Mouse (Mus musculus): ENCODE measurements around the gene Slc17a9. TPM values are rescaled to one million over a fixed set of nuclear protein-coding genes. Genes with fewer than 3 reads are reported as not detected.

Gene Slc17a9
- total RNA-seq, 2 experiments from 2014 or later = 0.28 to 0.67 TPM

DNA sequence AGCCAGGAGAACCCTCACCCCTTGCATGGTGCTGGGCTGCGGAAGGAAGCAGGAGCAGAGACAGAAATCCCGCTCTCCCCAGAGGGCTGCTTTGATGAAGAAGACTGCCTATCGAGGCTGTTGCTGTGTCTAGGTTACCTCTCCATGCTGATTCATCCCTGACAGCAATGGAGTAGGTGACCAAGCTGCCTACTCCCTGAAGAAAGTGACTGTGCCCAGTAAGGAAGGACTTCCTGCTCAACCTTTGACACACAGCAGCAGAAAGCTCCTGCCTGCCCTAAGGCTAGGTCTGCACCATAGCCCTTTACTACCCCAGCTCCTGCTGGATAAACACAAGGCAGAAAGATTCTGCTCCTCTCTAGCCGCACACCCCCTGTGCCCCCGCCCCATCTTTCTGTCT is 23.8 kb downstream of the Slc17a9 start:
- DNase-seq (ENCODE audit: low spot score in 2 of 2) = no peak

DNA sequence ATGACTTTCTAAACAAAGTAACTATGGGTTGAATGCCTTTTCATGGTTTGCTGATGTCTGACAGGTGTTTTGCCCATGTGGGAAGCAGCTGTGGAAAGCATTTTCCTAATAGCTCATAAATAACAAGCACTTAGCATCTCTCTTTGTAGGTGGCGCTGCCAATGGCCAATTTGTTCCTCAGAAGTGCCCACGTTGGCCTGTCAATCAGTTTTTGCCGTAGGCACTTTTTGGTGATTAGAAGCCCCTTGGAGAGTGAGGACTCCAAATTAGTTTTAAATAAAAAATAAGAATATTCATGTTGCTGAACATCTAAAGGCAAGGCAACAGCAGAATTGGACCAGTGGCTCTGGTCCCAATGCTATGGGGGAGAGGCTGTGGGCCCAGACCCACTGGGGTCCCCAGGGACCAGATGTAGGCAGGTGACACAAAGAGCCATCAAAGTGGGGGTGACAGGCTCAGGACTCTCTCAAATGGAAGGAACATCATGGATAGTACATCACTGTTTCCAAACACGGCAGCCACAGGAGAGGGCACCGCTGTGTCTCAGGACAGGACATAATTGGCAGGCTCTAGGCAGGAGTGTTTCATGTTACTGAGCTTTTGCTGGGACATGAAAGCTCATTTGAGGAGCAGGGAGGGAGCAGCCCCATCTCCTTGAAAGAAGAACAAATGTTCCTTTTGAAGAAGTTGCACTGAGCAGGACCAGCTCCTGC is 30.1 kb downstream of the Slc17a9 start:
- no peak for DNase-seq (ENCODE audit: low spot score in 2 of 2)

DNA sequence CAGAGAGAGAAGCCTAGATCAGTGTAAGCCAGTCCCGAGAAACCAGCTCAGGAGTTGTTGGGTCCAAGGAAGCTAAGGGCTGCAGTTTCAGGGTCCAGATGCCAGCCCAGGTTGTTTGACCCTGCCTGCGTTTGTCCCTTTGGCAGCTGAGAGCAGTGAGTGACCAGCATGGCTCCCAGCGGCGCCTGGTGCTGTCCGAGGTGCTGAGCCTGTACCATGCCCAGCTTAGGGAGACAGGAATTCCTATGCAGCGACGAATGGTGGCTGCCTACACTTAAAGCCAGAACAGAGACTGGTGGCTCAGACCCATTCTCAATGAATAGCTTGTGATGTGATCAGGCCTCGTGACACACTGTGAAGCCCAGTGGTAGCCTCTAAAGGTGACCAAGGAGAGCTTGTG is 30.8 kb downstream of the Slc17a9 start:
- no peak for DNase-seq (ENCODE audit: low spot score in 2 of 2)

DNA sequence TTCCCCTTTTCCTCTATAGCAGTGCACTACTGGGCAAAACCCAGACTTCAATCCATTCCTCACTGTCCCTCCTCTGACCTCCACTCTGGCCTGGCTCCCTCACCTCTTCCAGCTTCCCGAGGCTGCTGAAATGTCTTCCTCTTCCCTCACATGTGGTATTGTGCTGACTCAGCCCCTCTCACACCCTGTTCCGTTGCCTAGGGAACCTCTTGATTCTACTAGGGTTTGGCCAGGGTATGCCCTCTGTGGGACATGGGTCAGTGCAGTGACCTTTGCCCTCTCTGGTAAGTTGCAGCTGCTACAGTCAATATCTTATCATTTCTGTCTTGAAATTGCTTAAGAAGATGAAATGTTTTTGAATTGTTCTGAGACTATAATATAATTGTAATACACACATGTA is 31.7 kb downstream of the Slc17a9 start:
- DNase-seq (ENCODE audit: low spot score in 2 of 2) = no peak

DNA sequence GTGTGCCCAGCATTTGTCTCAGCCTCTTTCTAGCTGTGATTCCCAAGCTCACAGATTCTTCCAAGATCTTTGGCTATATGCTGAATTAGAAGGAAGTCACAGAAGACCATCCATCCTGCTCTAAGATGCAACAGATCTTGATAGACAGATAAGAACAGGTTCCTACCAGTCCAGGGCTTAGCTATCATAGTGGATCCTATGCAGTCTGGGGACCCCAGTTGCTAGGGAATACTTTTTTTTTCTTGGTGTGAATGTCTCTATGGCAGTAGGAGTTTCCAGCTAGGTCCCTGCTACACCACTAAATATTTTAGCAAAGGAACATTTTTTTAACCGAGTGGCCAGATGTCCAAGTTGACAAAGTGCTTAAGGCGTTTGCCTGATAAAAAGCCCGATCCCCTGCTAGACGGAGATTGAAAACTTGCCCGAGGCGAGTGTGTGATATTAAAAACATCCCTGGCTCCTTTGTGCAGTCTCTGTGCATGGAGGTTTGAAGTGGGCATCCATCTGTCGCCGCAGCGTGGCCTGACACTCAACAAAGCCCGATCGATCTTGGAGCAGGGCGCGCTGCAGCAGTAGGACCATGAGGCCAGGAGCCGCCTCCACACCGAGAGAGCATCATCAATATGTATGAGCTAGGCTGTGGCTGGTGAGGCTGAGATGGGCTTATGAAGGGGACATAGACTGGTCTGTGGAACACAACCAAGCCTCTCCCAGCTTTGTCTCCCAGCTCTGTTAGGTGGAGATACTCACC is 33.6 kb downstream of the Slc17a9 start:
- DNase-seq (ENCODE audit: low spot score in 2 of 2) = no peak

DNA sequence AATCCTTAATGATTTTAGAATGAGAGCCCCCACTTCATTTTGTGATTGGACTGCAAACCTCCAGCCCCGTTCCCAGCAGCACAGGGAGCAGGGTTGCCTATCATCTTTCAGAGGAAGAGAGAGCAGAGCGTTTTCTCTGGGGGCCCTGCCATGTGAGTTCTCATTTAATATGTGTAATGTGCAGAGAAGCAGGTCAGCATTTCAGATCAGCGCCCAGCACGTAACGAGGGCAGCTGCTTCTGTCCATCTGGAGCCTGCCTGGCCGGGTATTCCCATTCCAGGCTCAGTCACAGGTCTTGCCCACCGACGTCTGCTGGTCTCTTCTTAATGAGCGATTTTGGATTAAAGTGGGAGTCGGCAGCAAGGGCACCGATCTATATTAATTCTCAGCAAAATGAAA is 39.9 kb downstream of the Slc17a9 start:
- DNase-seq (ENCODE audit: low spot score in 2 of 2) = no peak

DNA sequence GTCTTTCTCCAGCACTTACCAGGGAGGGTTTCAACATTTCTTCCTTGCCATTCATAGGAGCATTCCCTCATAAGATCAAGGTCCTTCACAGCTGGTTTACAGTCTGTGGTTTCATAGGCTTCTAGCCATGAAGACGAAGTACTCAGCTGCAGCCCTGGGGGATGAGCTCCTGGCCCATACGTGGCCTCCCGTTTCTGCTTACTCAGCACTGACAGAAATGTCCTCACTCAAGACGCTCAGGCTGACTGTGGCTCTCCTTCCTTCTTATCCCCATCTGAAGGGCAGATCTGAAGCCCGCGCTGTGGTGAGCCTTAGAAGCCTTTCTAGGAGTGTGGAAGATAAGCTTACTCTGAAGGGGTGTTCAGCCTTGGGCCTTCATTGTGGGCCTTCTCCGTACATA is 40.6 kb downstream of the Slc17a9 start:
- no peak for DNase-seq (ENCODE audit: low spot score in 2 of 2)

- DNase-seq (ENCODE audit: low spot score in 2 of 2) = no peak
Measured at GRCm38 (mm10) chr2:180775223-180775622, 50.2 kb downstream of the Slc17a9 start.

DNA sequence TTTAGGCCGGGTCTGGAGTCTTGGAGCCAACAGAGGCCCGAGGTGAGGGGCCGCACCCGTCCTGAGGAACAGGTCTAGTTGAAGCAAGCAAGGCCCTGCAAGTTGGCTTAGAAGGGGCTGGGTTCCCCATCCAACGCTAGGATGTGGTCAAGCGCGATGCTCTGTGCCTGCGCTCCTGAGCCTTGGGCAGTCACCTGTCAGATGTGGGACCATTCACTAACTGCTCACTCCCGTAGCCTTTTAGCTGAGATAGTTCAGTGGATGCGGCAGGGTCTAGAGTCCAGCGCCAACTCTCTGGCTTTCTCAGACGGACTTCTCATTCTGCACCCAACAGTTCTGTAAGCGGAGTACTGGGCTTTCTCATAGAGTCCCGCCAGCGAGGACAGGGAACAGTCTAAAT is 50.6 kb downstream of the Slc17a9 start:
- DNase-seq (ENCODE audit: low spot score in 2 of 2) = no peak

DNA sequence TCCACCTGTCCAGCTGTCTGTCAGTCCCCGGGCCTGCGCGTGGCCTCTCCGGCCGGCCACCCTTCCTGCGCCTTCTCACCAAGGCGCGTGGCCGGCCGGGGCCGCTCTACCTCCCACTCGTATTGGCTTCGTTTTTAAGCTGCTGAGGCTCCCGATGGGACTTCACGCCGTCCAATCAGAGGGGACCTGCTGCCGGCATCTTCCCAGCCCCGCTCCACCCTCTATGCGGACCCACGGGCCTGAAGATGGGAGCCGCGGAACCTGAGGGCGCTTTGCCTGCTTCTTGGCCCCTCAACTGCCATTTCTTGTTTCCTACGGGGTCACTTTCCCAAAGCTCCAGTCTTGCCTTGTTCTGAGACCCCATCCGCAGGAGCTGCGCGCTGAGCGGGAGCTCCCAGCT is 51.7 kb downstream of the Slc17a9 start, which contains the start of gene Bhlhe23:
Gene Bhlhe23, minus strand, starts transcription at position 108 of the 400 bp plus-strand sequence.
- no peak for DNase-seq (ENCODE audit: low spot score in 2 of 2)

- DNase-seq (ENCODE audit: low spot score in 2 of 2) = peak; percentile 65 to 79
Measured at GRCm38 (mm10) chr2:180779226-180780104, 54.4 kb downstream of the Slc17a9 start.

DNA sequence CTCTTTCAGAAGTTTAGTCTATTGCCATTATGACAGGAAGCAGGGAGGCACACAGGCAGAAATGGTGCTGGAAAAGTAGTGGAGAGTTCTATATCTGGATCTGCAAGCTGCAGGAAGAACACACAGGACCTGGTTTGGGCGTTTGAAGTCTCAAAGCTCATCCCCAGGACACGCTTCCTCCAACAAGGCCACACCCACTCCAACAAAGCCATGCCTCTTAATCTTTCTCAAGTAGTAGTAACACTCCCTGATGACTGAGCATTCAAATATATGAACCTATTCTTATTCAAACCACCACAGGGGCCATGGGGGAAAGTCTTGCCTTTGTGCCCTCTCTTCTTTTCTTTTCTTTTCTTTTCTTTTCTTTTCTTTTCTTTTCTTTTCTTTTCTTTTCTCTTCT is 55.2 kb downstream of the Slc17a9 start:
- no peak for DNase-seq (ENCODE audit: low spot score in 2 of 2)

- DNase-seq (ENCODE audit: low spot score in 2 of 2) = peak in 1 of 2 experiments; percentile 37
Measured at GRCm38 (mm10) chr2:180786732-180787131, 61.7 kb downstream of the Slc17a9 start.

- peak in 1 of 2 experiments; percentile 46 for DNase-seq (ENCODE audit: low spot score in 2 of 2)
Measured at GRCm38 (mm10) chr2:180787566-180788232, 62.6 kb downstream of the Slc17a9 start.

GRCm38 (mm10) chr2:180788386-180788785 is 63.3 kb downstream of the Slc17a9 start:
- DNase-seq (ENCODE audit: low spot score in 2 of 2) = peak in 1 of 2 experiments; percentile 28

DNA sequence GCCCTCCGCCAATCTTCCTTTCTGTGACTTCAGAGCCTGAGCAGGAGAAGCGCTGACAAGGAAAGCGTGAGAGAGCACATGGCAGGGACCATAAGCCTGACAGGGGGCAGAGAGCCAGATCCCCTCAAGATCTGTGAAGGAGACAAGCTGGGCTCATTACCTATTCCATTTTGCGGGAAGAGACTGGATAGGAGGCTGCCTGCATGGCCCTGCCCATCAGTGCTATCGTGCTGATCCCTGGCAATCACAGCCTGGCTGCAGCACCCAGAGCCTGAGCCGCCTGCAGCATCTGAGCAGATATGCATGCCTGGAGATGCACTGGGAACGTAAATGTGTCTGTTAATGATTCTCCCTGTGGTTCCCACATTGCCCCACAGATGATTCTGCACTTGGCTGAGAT is 63.8 kb downstream of the Slc17a9 start:
- peak; percentile 30 to 31 for DNase-seq (ENCODE audit: low spot score in 2 of 2)

DNA sequence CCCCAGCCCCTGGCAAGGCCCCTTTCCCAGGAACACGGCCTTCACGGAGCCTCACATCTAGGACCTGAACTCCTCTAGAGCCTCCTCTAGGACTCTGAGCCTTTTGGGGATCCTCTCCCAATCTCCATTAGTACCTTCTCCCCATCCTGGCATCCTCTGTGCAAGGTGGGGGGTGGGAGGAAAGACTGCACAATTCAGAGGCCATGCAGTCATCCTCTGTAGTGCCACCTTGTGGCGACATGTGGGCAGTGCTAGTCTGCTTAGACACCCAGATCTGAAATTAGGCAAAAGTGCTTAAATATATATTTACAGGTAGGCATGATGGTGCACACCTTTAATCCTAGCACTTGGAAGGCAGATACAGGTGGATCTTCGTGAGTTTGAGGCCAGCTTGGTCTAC is 66.6 kb downstream of the Slc17a9 start:
- DNase-seq (ENCODE audit: low spot score in 2 of 2) = peak; percentile 59 to 64
